Mouse (Mus musculus) brain, embryonic 14.5 days (tissue): ENCODE results near the gene Igdcc3.

Experiments
- CTCF ChIP-seq: fragments of 200-500 bp; IDR thresholded peaks from 2 replicates; pipeline ENCODE4 v1.5.1; 2012; ENCODE audit warnings: inconsistent platforms, mild to moderate bottlenecking, moderate library complexity, borderline replicate concordance; ENCODE audit not compliant: insufficient read depth, insufficient read length; ENCODE audit errors: extremely low read depth
- POLR2A ChIP-seq: fragments of 200-500 bp; IDR thresholded peaks from 2 replicates; pipeline ENCODE4 v1.6.1; 2012; ENCODE audit warnings: mild to moderate bottlenecking, inconsistent platforms, borderline replicate concordance; ENCODE audit not compliant: poor library complexity, insufficient read depth, insufficient read length, severe bottlenecking; ENCODE audit errors: extremely low read depth

DNA sequence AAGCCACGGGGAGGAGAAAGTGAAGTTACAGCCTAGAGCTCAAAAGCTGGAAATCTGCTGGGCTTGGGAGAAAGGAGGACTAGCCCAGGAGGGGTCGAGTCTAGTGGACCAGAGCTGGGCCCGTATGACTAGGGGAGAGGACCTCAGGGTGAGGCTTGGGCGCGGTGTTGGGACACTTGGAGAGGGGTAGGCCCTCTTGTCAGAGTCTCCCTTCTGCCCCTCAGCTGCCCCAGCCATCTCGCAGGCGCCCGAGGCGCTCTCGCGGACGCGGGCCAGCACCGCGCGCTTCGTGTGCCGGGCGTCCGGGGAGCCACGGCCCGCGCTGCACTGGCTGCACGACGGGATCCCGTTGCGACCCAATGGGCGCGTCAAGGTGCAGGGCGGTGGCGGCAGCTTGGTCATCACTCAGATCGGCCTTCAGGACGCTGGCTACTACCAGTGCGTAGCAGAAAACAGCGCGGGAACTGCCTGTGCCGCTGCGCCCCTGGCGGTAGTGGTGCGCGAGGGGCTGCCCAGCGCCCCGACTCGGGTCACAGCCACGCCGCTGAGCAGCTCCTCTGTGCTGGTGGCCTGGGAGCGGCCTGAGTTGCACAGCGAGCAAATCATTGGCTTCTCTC lies 17.3 kb upstream of the Igdcc3 start:
- no peak for TF ChIP-seq POLR2A
- TF ChIP-seq CTCF = peak; percentile 84
